Mouse (Mus musculus) mesoderm, embryonic 11.5 days (tissue): ENCODE measurements around the gene Hus1.
A peak's percentile ranks its signal among the peaks of the same experiment; 100 is the strongest.

Experiments
- DNase-seq: peaks from one replicate; pipeline ENCODE4 v3.0.0-alpha.2; 2012; ENCODE audit warnings: low read depth, low spot score

The Hus1 gene

DNA sequence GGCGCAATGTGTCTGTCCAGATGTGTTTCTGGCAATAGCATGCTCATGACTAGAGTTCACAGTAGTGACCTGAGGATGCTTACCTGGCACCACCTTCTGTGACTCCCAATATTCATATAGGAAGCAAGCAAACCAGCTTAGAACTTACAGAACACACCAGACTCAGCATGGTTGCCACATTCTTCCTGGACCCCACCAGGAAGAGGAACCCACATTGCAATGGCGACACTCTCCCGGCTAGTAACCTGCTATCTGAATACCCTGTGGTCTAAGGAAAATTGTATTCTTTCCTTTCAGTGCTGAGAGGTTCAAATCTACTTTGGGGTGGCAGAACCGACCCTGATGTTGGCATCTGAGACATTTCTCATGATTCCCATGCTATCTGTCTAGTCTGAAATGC, 32.8 kb downstream of the Hus1 start:
- DNase-seq, result no peak

DNA sequence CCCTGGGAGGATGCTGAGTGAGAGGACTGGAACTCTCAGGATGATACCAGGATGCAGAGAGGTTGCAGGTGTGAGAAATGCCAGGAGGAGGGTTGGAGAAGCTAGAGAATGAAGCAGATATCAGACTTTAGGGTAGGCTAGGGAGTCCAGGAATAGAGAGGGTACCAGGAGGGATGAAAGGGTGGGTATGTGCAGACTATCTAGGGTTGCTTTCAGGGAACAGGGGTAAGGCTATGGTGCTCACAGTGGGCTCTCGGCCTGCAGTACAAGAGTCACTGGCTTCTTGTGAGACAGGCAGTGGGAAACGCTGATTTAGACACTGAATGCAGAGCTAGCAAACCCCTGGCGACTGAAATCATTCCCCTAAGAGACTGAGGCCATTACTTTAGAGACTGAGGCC, 37.8 kb downstream of the Hus1 start, which contains the start of gene Pkd1l1:
Gene Pkd1l1, minus strand, starts transcription at position 101 of the 400 bp plus-strand sequence.
- DNase-seq, result no peak

DNA sequence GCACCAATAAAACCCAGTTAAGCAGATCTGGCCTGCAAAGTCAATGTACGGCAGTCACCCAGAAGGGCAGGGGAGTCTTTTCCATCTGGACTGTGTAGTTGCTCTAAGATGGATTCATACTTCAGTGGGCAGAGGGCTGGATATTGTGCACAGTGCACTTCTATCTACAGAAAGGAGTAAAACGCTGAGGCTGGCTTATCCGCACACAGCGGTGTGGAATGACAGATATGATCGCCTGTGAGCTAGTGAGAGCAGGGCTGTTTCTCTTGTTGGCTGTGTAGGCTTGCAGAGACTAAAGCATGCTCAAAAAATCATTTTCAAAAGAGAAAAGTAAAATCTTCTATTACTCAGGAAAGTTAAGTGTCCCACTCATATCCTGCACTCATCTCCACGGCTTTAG, 38.9 kb downstream of the Hus1 start:
- DNase-seq, result no peak

DNA sequence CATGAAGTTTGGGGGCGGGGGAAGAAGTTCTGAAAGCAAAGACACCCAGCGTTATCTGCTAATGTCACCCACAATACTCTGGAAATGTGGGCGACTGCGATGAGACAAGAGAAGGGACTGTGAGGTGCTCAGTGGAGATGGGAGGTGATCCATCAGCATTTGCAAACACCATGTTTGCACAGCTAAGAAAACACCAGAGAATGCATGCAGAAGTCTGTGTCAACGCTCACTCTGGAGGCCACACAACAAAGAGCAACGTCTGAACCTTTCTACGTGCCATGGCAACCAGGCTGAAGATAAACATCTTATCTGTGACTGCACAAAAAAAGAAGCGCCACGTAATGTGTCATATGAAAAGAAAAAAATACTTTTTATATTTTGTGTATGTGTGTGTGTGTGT, 40.5 kb downstream of the Hus1 start:
- no peak for DNase-seq

DNA sequence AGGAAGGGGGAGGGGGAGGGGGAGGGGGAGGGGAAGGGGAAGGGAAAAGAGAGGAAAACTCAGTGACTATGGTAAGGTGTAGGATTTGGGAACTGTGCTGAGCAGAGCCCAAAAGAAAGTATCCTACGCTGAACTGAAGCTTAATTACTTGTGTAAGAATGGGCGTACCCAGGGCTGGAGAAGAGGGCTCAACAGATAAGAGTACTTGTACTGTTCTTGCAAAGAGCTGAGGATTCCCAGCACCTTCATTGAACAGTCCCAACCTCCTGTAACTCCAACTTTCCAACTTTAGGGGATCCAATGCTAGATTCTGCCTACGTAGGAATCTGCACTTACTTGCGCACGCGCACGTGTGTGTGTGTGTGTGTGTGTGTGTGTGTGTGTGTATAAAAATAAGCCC, 42.9 kb downstream of the Hus1 start:
- DNase-seq, result no peak

DNA sequence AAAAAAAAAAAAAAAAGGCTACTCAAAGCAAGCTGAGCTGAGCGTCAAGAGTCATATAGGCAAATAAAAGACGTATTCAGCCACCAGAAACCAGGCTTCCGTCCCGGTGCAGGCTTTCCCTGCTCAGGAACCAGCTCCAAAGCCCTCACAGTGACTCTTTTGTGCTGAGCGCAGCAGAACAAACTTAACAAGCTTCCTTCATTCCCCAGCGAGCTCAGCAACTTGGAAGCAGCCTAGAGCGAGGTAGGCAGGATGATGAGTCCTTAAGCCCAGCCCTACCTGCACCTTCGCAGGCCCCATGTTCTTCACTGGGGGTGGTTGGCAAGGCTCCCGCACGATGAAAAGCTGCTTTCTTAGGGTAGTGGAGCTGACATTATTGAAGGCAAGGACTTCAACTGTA, 52.4 kb downstream of the Hus1 start:
- no peak for DNase-seq

DNA sequence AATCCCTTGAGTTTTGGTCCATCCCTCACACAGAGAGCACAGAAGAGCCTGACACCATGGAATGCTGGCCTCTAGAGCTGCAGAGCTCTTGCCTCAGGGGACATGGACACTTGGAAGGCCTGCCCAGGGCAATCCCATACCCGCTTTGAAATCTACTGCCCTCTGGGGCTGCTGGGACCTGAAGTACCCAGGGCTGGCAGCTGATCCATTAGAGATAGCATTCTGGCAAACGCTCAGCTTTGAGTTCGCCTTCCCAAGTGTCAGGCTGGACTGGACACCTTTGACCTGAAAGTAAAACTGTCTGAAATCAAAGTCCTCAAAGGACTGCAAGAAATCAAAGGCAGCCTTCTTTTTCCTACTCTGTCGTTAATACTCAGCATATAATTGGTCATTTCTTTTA, 52.9 kb downstream of the Hus1 start:
- peak; percentile 40 for DNase-seq

DNA sequence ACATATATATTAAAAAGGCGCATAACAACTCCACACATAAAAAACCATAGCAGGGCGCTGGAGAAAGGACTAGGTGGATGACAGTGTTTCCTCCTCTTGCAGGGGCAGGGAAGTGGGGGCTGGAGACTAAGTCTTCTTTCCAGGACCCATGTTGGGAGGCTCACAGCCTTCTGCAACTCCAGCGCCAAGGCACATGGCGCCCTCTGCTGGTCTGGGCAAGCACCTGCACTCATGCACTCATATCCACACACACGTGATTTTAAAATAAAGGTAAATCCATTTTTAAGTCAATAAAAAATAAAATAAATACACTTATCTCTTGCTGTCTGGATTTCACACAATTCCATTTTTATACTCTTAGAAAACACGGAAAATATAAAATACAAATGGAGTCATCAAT, 54.0 kb downstream of the Hus1 start:
- no peak for DNase-seq

DNA sequence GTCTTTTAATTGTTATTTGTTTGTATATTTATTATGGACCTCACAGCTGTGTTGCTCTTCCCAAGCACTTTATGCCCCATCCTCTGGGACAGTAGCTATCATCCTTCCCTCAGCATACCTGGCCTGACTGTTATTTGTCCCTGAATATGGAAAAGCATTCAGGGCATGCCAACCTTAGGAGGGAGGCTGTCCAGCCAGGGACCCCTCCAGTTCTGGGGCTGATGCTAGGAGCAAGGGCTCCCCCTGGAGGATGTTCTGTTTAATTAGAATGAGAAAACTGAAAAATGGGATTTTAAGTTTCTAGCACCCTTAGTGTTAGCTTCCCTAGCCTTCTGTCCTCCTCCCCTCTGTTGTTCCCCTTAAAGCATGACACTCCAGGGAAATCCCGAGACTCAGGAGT, 55.3 kb downstream of the Hus1 start:
- DNase-seq, result peak; percentile 67

DNA sequence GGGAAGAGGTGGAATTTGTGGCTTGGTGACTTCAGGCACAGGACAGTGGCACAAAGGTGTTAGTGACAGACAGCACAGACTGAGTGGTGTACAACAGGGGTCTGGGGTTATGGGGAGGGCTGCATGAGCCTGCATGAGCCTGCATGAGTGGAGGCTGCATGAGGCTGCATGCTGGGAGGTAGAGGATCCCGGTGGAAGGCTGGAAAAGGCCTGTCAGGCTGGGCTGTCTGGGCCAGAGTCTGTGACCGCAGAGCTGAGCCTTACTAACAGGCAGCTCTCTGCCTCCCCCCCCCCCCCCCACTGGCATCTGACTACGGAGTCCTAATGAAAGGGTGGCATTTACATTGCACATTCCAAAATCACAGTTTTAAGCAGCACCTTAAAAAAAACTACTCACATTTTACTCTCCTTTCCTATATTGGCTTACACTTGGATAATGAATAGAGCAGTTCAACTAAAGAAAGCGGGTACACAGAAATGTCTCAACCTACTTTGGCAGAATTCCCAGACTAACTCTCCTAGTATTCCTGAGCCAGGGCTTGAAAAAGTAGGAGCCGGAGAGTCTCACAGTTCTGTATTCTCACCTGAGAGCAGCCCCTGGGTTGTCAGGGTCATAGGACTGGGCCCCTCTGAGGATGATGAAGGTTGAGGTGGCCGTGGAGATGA, 61.1 kb downstream of the Hus1 start:
- DNase-seq, result no peak

DNA sequence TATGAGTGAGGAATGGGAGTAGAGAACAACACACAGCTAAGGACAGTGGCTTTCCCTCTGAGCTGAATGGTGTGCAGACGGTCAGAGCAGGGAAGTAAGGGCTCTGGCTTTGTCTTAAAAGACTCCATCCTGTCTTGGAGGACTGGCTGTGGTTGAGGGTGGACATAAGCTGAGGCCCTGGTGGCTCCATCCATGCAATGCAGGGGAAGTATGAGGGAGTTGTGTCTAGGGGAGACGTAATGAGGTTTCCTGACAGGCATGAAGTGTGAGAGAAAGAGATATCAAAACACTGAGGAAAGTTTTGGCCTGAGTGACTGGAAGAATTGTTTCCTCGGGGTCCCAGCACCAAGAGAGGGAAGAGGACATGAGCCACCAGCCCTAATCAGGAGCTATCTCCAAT, 62.1 kb downstream of the Hus1 start:
- DNase-seq, result no peak

DNA sequence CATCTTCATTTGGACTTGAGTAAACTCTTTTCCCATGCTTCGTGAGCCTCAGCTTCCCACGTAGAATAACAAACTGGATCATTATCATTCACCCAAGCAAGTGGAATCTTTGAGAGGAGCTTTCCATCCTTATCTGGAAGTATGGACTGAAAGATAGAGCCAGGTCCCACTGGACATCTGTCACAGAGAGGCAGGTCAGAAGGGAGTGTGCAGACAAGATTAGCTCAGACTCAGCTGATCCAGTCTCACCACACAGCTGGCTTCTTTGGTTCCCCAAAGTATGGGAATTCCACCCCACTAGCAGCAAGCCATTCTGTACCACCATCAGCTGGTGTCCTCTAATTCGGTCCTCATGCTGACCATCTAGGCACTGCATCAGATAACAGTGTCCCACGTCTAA, 66.9 kb downstream of the Hus1 start:
- DNase-seq, result no peak
